Mouse (Mus musculus) forebrain, embryonic 14.5 days (tissue): Measurements from ENCODE around the gene Chaf1a. TPM values are rescaled to one million over a fixed set of nuclear protein-coding genes. Genes with fewer than 3 reads are reported as not detected.
"Not testable (repeated sequence)": the region's sequence is repeated elsewhere in the genome, so short reads cannot be mapped to it uniquely, and the experiment has no call there.

Source experiments
- ATAC-seq: fragments of 200-750 bp; cut with Nextera tagmentation; 2 replicates; pipeline ENCODE4 v1.8.0; 2017; ENCODE audit warnings: mild to moderate bottlenecking, moderate library complexity
- DNase-seq: peaks from one replicate; pipeline ENCODE4 v3.0.0-alpha.2; 2015; ENCODE audit warnings: low spot score
- H3K27ac ChIP-seq: fragments of 300-500 bp; sonication (generic); 2 replicates; pipeline ENCODE4 v1.5.1; 2014; ENCODE audit warnings: low read depth, mild to moderate bottlenecking, control low read depth, low read length, moderate library complexity
- H3K27me3 ChIP-seq: fragments of 300-500 bp; sonication (generic); replicated peaks from 2 replicates; pipeline ENCODE4 v1.6.1; 2014; ENCODE audit warnings: low read length, control low read depth, mixed read lengths; ENCODE audit not compliant: control insufficient read depth, insufficient read depth
- H3K36me3 ChIP-seq: fragments of 300-500 bp; sonication (generic); 2 replicates; pipeline ENCODE4 v1.6.1; 2014; ENCODE audit warnings: low read length, control low read depth; ENCODE audit not compliant: control insufficient read depth, insufficient read depth
- H3K4me1 ChIP-seq: fragments of 300-500 bp; sonication (generic); 2 replicates; pipeline ENCODE4 v1.6.1; 2014; ENCODE audit warnings: antibody characterized with exemption, low read length, control low read depth; ENCODE audit not compliant: control insufficient read depth, insufficient read depth
- H3K4me2 ChIP-seq: fragments of 300-500 bp; sonication (generic); 2 replicates; pipeline ENCODE4 v1.6.1; 2014; ENCODE audit warnings: mild to moderate bottlenecking, control low read depth, low read length
- H3K4me3 ChIP-seq: fragments of 300-500 bp; sonication (generic); 2 replicates; pipeline ENCODE4 v1.5.1; 2014; ENCODE audit warnings: low read depth, low read length, control low read depth
- H3K9ac ChIP-seq: fragments of 300-500 bp; sonication (generic); 2 replicates; pipeline ENCODE4 v1.6.1; 2014; ENCODE audit warnings: mild to moderate bottlenecking, low read length, control low read depth, moderate library complexity
- H3K9me3 ChIP-seq: fragments of 300-500 bp; sonication (generic); replicated peaks from 2 replicates; pipeline ENCODE4 v1.6.1; 2016; ENCODE audit warnings: low read length, control low read depth, mixed read lengths; ENCODE audit not compliant: control insufficient read depth
- WGBS: fragments of 180-500 bp; shearing (Covaris S2); extraction: QIAGEN DNeasy Blood & Tissue Kit; methylation state at CpG from one replicate; pipeline ENCODE4 v1.1.7; 2014; 5-methylcytosine and 5-hydroxymethylcytosine counted together
- polyA plus RNA-seq: library from polyadenylated mRNA; unstranded; fragments of >200 nt; fragmentation: Nextera tagmentation; extraction: Ambion mirVana; gene quantifications from 2 replicates; pipeline ENCODE4 v1.2.1, GENCODE M21; 2014

Chaf1a gene
- polyA plus RNA-seq, 1 experiment from 2014 or later = 6.9 TPM

DNA sequence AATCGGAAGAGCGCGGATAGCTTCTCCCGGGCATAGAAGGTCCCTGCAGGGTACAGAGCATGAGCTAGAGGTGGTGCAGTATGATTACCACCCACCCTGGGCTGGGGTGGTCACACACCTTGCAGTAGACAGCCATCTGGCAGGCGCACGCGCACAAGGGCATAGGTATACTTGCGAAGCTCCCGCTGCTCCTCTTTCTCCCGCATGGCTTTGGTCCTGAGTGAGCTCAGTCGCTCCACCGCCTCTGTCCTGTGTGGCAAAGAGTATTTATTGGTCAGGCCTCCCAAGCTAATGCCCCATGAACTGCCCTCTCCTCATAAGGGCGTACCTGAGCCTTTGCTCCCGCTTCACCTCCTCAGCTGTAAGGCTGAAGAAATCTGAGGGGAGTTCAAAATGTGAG, 28.8 kb downstream of the Chaf1a start:
- no peaks in the 10 kb centered on the region for H3K9me3 ChIP-seq
- DNase-seq = no peak
- 94% methylated on average over 14 of the region's 14 CpGs for WGBS
- H3K27ac ChIP-seq = no peak overlapping the region
- no peak overlapping the region for H3K9ac ChIP-seq
- no peak for ATAC-seq
- H3K4me3 ChIP-seq = no peak overlapping the region
- peaks cover 4% of the 10 kb centered on the region for H3K4me1 ChIP-seq
- peaks cover 90% of the 10 kb centered on the region for H3K36me3 ChIP-seq
- H3K4me2 ChIP-seq = no peak overlapping the region
- no peaks in the 10 kb centered on the region for H3K27me3 ChIP-seq

DNA sequence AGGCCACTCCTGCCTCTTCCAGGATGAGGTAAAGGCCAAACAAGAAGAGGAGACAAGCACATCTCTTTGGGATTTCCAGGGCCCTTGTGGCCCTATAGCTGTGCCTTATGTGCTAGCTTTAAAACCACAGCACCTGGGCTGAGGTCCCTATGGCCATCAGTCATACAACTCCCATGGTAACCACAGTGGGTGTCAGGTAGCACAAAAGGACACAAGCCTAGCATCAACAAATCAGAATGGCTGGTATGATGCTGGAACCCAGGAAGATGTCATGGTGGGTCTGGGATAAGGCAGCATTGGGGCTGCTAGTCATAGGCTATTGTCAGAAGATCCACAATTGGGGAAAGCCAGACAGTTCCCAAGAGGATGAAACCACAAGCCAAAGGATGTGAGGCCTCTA, 30.9 kb downstream of the Chaf1a start:
- DNase-seq (no peak), ATAC-seq (no peak)
- Histone ChIP-seq H3K9ac (no peak overlapping the region), H3K4me1 (peaks cover 11% of the 10 kb centered on the region), H3K4me3 (no peak overlapping the region), H3K27ac (no peak overlapping the region), H3K36me3 (peaks cover 72% of the 10 kb centered on the region), H3K27me3 (no peaks in the 10 kb centered on the region), H3K9me3 (no peaks in the 10 kb centered on the region), H3K4me2 (no peak overlapping the region)

DNA sequence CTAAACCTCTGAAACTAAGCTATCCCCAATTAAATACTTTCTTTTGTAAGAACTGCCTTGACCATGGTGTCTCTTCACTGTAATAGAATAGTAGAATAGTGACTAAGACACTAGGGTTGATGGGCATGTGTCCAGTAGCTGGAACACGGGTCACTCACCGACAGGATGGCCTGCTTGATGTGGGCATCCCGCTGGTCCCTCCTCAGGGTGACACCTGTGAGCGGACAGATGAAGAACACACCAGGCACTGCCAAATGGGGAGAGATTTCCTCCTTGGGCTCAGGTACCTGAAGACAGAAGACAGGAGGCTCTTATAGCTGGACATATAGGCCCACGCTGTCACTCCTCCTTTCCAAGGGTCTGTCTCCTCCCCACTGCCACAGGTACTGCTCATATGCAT, 32.0 kb downstream of the Chaf1a start:
- ATAC-seq = no peak

DNA sequence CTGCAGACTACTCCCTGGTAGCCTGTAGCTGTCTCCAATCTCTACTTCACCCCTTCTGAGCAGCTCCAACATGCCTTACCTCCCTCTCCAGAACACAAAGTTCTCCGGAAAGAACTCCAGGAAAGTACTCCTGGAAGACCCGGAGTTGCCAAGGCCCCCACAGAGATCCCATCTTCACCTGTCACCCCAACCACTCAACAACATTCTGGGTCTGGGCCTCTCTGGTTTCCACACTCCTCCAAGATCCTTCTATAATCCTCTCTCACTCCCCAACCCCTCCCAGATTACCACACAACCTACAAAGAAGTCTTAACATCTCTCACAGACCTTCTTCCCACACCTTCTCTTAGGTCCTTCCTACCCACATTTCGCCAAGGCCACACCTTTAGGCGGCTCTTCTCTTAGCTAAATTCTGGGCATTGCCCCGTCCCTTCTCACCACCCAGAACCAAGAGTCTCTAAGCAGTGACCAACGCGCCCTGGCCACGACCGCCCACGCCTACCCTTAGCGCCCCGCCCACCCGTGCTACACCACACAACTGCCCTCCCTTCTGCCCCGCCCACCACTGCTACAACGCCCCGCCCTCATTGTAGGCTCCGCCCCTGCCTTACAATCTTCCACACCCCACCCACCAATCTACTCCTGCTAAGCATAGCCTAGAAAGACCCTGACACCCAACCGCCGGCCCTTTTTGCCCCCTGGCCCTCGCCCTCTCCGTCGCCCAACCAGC, 34.0 kb downstream of the Chaf1a start:
- Histone ChIP-seq H3K27ac (peak overlapping the region; percentile 76), H3K27me3 (no peaks in the 10 kb centered on the region), H3K9ac (peak overlapping the region; percentile 72), H3K36me3 (peaks cover 41% of the 10 kb centered on the region), H3K9me3 (no peaks in the 10 kb centered on the region), H3K4me1 (peaks cover 11% of the 10 kb centered on the region), H3K4me3 (peak overlapping the region; percentile 47), H3K4me2 (peak overlapping the region; percentile 70)
- peak; percentile 4 for ATAC-seq
- 11% methylated on average over 22 of the region's 22 CpGs for WGBS
- DNase-seq = peak; percentile 71

More for the DNA sequence above, 32.0 kb downstream of the Chaf1a start:
- WGBS = 94% methylated on average over 5 of the region's 5 CpGs
- no peak overlapping the region for H3K4me2 ChIP-seq
- peaks cover 11% of the 10 kb centered on the region for H3K4me1 ChIP-seq
- peaks cover 61% of the 10 kb centered on the region for H3K36me3 ChIP-seq
- no peak for DNase-seq
- H3K9me3 ChIP-seq = no peaks in the 10 kb centered on the region
- H3K4me3 ChIP-seq = no peak overlapping the region
- no peaks in the 10 kb centered on the region for H3K27me3 ChIP-seq
- no peak overlapping the region for H3K27ac ChIP-seq
- no peak overlapping the region for H3K9ac ChIP-seq

DNA sequence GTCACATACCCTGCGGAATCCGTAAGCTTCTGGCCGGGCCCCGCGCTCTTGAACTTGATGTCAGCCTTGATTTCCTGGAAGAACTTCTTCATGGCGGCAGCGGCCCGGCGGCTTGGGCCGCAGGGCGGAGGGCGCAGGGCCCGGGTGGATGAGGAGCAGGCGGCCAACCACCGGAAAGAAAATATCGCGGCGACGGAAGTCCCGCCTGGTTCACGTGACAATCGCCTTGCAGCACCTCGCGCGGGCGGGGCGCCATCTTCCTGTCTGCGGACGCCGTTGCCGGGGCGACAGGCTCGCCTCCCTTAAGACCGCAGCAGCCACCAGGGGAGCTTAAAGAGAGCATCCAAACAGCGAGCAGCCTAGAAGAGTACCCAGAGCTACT, 34.6 kb downstream of the Chaf1a start, which contains the start of gene Ubxn6:
TSS of gene Ubxn6 (minus strand) at position 202 of the 382 bp plus-strand sequence.
- peak; percentile 63 for ATAC-seq
- peak within 1 kb of the TSS; percentile 72 for H3K9ac ChIP-seq
- H3K27me3 ChIP-seq = no peaks in the 10 kb centered on the region
- H3K9me3 ChIP-seq = no peaks in the 10 kb centered on the region
- DNase-seq = peak; percentile 98
- peak within 1 kb of the TSS; percentile 47 for H3K4me3 ChIP-seq
- peaks cover 11% of the 10 kb centered on the region for H3K4me1 ChIP-seq
- H3K36me3 ChIP-seq = peaks cover 36% of the 10 kb centered on the region
- WGBS = under 1% methylated on average over 35 of the region's 35 CpGs
- peak within 1 kb of the TSS; percentile 76 for H3K27ac ChIP-seq
- H3K4me2 ChIP-seq = peak within 1 kb of the TSS; percentile 70

DNA sequence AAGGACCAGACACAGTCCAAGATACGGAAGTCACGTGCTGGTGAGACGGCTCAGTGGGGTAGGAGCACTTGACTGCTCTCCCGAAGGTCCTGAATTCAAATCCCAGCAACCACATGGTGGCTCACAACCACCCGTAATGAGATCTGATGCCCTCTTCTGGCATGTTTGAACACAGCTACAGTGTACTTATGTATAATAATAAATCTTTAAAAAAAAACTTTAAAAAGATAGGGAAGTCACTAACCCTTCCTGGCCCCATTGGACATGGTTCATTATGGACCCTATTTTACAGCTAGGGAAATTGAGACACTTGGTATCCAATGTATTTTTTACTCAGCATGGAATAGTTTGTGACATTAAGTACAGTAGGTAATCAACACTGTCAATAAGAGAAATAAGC, 37.3 kb downstream of the Chaf1a start:
- WGBS = 94% methylated on average over 5 of the region's 5 CpGs
- ATAC-seq (no peak), DNase-seq (no peak)
- Histone ChIP-seq H3K4me3 (no peak overlapping the region), H3K27me3 (no peaks in the 10 kb centered on the region), H3K4me2 (no peak overlapping the region), H3K9ac (no peak overlapping the region), H3K4me1 (peaks cover 27% of the 10 kb centered on the region), H3K36me3 (peaks cover 13% of the 10 kb centered on the region), H3K9me3 (no peaks in the 10 kb centered on the region), H3K27ac (no peak overlapping the region)

DNA sequence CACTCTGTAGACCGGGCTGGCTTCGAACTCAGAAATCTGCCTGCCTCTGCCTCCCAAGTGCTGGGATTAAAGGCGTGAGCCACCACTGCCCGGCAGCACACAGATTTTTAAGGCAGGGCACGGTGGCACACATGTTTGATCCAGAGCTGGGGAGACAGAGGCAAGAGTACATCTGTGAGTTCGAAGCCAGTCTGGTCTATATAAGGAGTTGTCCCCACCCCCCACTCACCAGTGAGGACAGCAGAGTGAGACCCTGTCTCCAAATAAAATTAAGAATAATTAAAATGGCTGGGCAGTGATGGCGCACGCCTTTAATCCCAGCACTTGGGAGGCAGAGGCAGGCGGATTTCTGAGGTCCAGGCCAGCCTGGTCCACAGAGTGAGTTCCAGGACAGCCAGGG, 38.1 kb downstream of the Chaf1a start:
- not testable (repeated sequence) for ATAC-seq, H3K27me3 ChIP-seq, H3K27ac ChIP-seq, H3K9me3 ChIP-seq, H3K9ac ChIP-seq, DNase-seq
- Histone ChIP-seq H3K4me3 (peak overlapping the region; percentile 89; the same call in 1 of the 2 replicates), H3K4me2 (peak overlapping the region; percentile 37), H3K36me3 (peaks cover 13% of the 10 kb centered on the region), H3K4me1 (peaks cover 27% of the 10 kb centered on the region)
- 67% methylated on average over 9 of the region's 9 CpGs for whole genome bisulfite sequencing

DNA sequence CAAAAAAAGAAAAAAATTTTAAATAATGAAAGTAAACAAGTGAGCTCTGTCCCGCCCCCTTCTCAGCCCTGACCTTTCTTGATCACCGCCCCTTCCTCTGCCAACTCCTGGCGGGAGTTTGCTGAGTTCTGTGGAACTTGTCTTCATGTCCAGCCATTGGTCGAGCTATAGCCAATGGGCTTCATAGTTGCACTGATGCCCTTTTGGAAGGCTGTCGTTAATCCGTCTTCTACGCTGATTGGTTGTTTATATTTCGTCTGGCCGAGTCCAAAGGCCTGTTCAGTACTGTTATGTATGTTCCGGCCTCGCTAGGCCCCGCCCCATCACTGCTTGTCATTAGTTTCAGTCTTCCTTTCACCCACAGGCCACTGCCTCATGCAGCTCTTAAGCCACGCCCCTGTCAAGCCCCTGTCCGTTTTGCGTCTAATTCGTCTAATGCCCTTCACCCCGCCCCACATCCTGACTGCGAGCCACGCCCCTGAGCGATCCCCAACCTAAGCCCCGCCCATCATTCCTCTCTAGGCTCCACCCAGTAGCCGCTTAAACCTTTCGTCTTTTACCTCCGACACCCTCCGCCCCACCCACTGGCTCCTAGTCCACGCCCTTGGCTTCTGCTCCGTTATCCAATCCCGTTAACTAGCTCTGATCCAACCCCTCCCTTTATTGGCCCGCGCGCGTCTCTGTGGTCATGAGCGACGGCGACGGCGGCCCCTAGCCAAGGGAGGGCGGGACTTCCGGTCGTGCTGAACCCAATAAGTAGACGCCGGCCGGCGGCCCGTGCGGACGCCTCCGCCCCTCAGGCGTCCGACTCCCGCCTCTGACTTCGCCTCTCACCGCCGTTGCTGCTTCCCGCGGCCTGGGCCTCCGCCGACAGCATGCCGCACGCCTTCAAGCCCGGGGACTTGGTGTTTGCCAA, 38.9 kb downstream of the Chaf1a start, which contains the start of gene Hdgfl2:
TSS of gene Hdgfl2 (plus strand) at position 755 of the 916 bp plus-strand sequence.
- Histone ChIP-seq H3K27me3 (no peaks in the 10 kb centered on the region), H3K4me1 (peaks cover 22% of the 10 kb centered on the region), H3K27ac (0 out of 2 replicates have a peak within 1 kb of the TSS, but pooled peaks have one; percentile 21), H3K4me3 (peak within 1 kb of the TSS; percentile 89), H3K4me2 (peak within 1 kb of the TSS; percentile 99), H3K36me3 (peaks cover 18% of the 10 kb centered on the region), H3K9me3 (no peaks in the 10 kb centered on the region), H3K9ac (peak within 1 kb of the TSS; percentile 89)
- DNase-seq (peak; percentile 100), ATAC-seq (peak; percentile 91)
- WGBS = under 1% methylated on average over 61 of the region's 61 CpGs
